Mouse (Mus musculus) ES-E14 (cell line): ENCODE data around the gene Inf2. TPM values are rescaled to one million over a fixed set of nuclear protein-coding genes. Genes with fewer than 3 reads are reported as not detected.

Source experiments
- DNase-seq: peaks from one replicate; pipeline ENCODE4 v3.0.0-alpha.2; 2013; ENCODE audit warnings: low read depth, low spot score
- H3K27ac ChIP-seq: 2 replicates; pipeline ENCODE4 v1.5.1; 2012; ENCODE audit warnings: low read depth, mild to moderate bottlenecking, low read length, moderate library complexity, mixed read lengths; ENCODE audit not compliant: poor library complexity, insufficient read depth, severe bottlenecking
- H3K36me3 ChIP-seq: 2 replicates; pipeline ENCODE4 v1.6.1; 2012; ENCODE audit warnings: mild to moderate bottlenecking, low read length, moderate library complexity, mixed read lengths; ENCODE audit not compliant: control insufficient read depth, poor library complexity, insufficient read depth, severe bottlenecking
- H3K4me1 ChIP-seq, 2 experiments: fragments of 150-350 bp in 1 of 2; sonication (generic) in 1 of 2; 2 replicates each; pipeline ENCODE4 v1.6.1; 2012; ENCODE audit warnings: low read length in 2 of 2, mild to moderate bottlenecking in 1 of 2, mixed read lengths in 1 of 2; ENCODE audit not compliant: control insufficient read depth in 2 of 2, insufficient read depth in 2 of 2, poor library complexity in 1 of 2
- H3K4me3 ChIP-seq, 2 experiments: fragments of 150-350 bp in 1 of 2; sonication (generic) in 1 of 2; 2 replicates each; pipeline ENCODE4 v1.5.1; 2012; ENCODE audit warnings: low read length in 2 of 2, low read depth in 1 of 2, mild to moderate bottlenecking in 1 of 2, mixed read lengths in 1 of 2; ENCODE audit not compliant: insufficient read depth in 1 of 2, poor library complexity in 1 of 2, severe bottlenecking in 1 of 2
- H3K9ac ChIP-seq: 2 replicates; pipeline ENCODE4 v1.6.1; 2012; ENCODE audit warnings: low read depth, mild to moderate bottlenecking, low read length, mixed read lengths; ENCODE audit not compliant: poor library complexity, insufficient read depth, severe bottlenecking
- H3K9me3 ChIP-seq: fragments of 150-350 bp; sonication (generic); 2 replicates; pipeline ENCODE4 v1.6.1; 2012; ENCODE audit warnings: low read depth, mild to moderate bottlenecking, low read length; ENCODE audit not compliant: control insufficient read depth, insufficient read depth
- CHD2 ChIP-seq: IDR thresholded peaks from 2 replicates; pipeline ENCODE4 v1.6.1; 2014; ENCODE audit warnings: mild to moderate bottlenecking, low read depth, low read length, inconsistent platforms
- HCFC1 ChIP-seq: IDR thresholded peaks from 2 replicates; pipeline ENCODE4 v1.6.1; 2012; ENCODE audit warnings: low read length, inconsistent platforms, borderline replicate concordance; ENCODE audit not compliant: insufficient read depth
- MAFK ChIP-seq: IDR thresholded peaks from 2 replicates; pipeline ENCODE4 v1.6.1; 2014; ENCODE audit warnings: mild to moderate bottlenecking, low read depth, low read length, inconsistent platforms; ENCODE audit not compliant: insufficient read depth
- ZC3H11A ChIP-seq: IDR thresholded peaks from 2 replicates; pipeline ENCODE4 v1.6.1; 2012; ENCODE audit warnings: low read depth, mild to moderate bottlenecking, inconsistent platforms, low read length, borderline replicate concordance
- ZNF384 ChIP-seq: IDR thresholded peaks from 2 replicates; pipeline ENCODE4 v1.6.1; 2012; ENCODE audit warnings: low read depth, low read length, inconsistent platforms
- in situ Hi-C, 2 experiments: fragments of 600-800 bp; cut with MboI; formaldehyde crosslinking; loops; one replicate each; pipeline ENCODE4 v1.15.1; 2025; ENCODE audit warnings: low sequenced_read_pairs in 2 of 2, inconsistent platforms in 1 of 2; ENCODE audit not compliant: unreplicated experiment in 2 of 2
- total RNA-seq: library from RNA; depleted of rRNA; stranded (reverse); fragments of 300-350 nt; gene quantifications from 2 replicates; pipeline ENCODE4 v1.2.3, GENCODE M21; 2012

Inf2 gene
- total RNA-seq, 1 experiment: 21.0 TPM

DNA sequence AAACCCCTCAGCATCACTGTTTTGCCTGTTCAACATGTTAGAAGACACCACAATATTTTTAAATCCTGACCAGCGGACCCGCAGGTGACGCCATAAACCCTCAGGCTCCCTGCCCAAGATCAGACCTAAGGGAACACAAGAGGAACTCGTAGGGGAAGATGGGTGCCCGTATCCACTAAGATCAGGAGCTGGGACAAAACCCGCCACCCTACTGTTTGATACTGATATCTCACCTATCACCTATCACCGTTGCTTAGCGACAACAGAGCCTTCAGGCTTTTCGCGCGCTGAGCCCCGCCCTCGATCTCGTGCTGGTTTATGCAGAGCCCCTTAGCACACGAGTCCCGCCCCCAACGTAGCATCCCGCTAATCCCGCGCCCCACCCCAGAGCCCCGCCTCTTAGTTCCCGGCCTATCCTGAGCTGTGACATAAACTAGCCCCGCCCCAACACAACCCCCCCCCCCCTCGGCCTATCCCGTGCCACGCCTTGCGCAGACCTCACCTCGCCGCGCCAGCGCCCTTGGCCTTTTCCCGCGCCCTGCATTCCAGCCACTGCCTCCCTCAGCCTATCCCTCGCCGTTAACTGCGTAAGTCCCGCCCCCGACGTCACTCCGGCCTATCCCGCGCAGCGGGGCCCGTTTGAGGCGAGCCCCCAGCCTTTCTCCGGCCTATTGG is 55.7 kb downstream of the Inf2 start, which contains the start of gene Siva1:
Siva1 (plus strand) TSS at position 500 of the 675 bp plus-strand sequence.
- H3K4me3 ChIP-seq: peak within 1 kb of the TSS; percentile 81 to 83
- in situ Hi-C loops: no loop called here
- peak within 1 kb of the TSS; percentile 58 for H3K27ac ChIP-seq
- 0 out of 2 replicates have a peak, but pooled peaks have one; percentile 14 for TF ChIP-seq CHD2
- TF ChIP-seq HCFC1: 0 out of 2 replicates have a peak, but pooled peaks have one; percentile 22
- TF ChIP-seq ZC3H11A: no peak
- TF ChIP-seq MAFK: no peak
- no peak for TF ChIP-seq ZNF384
- peak; percentile 98 for DNase-seq
- peaks cover 0 to 13% of the 10 kb centered on the region in 2 experiments; a peak in 2 of 4 replicates for H3K4me1 ChIP-seq
- H3K9ac ChIP-seq: peak within 1 kb of the TSS; percentile 92
- H3K36me3 ChIP-seq: peaks cover 25% of the 10 kb centered on the region
- H3K9me3 ChIP-seq: no peaks in the 10 kb centered on the region

DNA sequence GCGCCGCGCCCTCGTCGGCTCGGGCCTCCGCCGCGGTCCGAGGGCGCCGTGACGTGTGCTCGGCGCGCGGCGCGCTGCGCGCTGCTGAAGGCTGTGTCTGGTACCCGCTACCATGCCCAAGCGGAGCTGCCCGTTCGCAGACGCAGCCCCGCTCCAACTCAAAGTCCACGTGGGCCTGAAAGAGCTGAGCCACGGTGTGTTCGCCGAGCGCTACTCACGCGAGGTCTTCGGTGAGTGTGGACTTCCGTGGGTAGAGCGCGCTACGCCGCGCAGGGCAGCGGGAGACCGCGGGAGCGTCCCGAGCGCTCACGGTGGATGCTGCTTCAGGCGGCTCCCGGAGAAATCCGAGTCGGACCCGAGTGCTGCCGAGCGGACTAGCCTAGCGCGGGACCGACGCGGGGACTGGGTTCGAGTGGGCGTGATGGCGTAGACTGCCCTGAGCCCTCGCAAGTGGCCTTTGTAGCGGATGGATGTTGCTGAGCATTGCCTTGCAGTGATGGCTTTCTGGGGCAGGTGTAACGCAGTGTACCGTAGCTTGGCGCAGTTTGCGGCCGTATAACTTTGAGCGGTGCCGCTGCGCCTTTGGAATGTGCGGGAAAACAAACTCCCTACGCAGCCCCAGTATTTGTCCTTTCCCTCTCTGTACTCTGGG is 56.4 kb downstream of the Inf2 start:
- peak overlapping the region; percentile 92 for H3K9ac ChIP-seq
- H3K4me3 ChIP-seq: peak overlapping the region; percentile 81 to 83
- H3K36me3 ChIP-seq: peaks cover 29% of the 10 kb centered on the region
- H3K4me1 ChIP-seq: peaks cover 0 to 13% of the 10 kb centered on the region in 2 experiments; a peak in 2 of 4 replicates
- peak overlapping the region; percentile 58 for H3K27ac ChIP-seq
- no peaks in the 10 kb centered on the region for H3K9me3 ChIP-seq
- no peak for DNase-seq
- in situ Hi-C loops: no loop called here
- TF ChIP-seq CHD2 (0 out of 2 replicates have a peak, but pooled peaks have one; percentile 3), ZC3H11A (no peak)

DNA sequence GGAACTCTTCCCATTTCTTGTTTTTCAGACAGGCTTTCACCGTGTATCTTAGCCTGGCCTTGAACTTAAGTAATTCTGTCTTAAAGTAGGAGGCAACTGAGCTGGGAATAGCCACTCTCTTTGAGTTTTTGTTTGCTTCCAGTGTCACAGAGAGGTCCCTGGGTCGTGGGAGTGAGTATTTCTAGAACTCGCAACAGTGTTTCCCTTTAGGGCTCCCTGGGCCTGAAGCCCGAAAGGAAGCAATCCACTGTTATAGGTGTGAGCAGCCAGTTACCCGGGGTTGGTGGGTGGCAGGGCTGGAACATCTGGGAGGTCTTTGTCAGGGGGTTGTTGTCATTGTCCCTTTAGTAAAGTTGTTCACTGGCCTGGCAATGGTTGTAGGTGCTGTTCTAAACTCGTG is 57.6 kb downstream of the Inf2 start:
- Histone ChIP-seq H3K9me3 (no peaks in the 10 kb centered on the region), H3K4me1 (peaks cover 0 to 13% of the 10 kb centered on the region in 2 experiments; a peak in 2 of 4 replicates), H3K27ac (no peak overlapping the region), H3K4me3 (peak overlapping the region; percentile 81 to 83; a peak in 3 of 4 replicates), H3K36me3 (peaks cover 33% of the 10 kb centered on the region), H3K9ac (peak overlapping the region; percentile 92; the same call in 1 of the 2 replicates)
- TF ChIP-seq ZC3H11A (no peak), MAFK (no peak), HCFC1 (no peak), ZNF384 (no peak), CHD2 (no peak)
- in situ Hi-C loops: no loop called here
- DNase-seq: no peak

GRCm38 (mm10) chr12:112648081-112648480 is 59.5 kb downstream of the Inf2 start:
- H3K9ac ChIP-seq: no peak overlapping the region
- no peak overlapping the region for H3K27ac ChIP-seq
- H3K36me3 ChIP-seq: peaks cover 37% of the 10 kb centered on the region
- no peaks in the 10 kb centered on the region for H3K9me3 ChIP-seq
- in situ Hi-C loops: no loop called here
- no peak overlapping the region for H3K4me3 ChIP-seq
- H3K4me1 ChIP-seq: peaks cover 0 to 13% of the 10 kb centered on the region in 2 experiments; a peak in 2 of 4 replicates
- no peak for DNase-seq
- no peak for TF ChIP-seq ZNF384
- TF ChIP-seq HCFC1: no peak
- TF ChIP-seq CHD2: no peak
- TF ChIP-seq ZC3H11A: no peak
- TF ChIP-seq MAFK: no peak
